Mouse (Mus musculus): ENCODE measurements around the gene Ankrd22. TPM values are rescaled to one million over a fixed set of nuclear protein-coding genes. Genes with fewer than 3 reads are reported as not detected.

Gene Ankrd22
- total and polyA plus RNA-seq, 2 experiments from 2014 or later = not detected

GRCm38 (mm10) chr19:34182490-34182889 lies 16.6 kb upstream of the Ankrd22 start:
- Histone ChIP-seq H3K27ac (ENCODE audit: low read depth, low read length) (no peak overlapping the region), H3K4me2 (ENCODE audit: low read depth) (no peak overlapping the region), H3K9ac (no peak overlapping the region), H3K27me3 (ENCODE audit: insufficient read depth, low read length) (no peaks in the 10 kb centered on the region), H3K9me3 (ENCODE audit: low read length) (no peaks in the 10 kb centered on the region), H3K36me3 (ENCODE audit: insufficient read depth) (no peaks in the 10 kb centered on the region), H3K4me1 (ENCODE audit: insufficient read depth) (no peaks in the 10 kb centered on the region), H3K4me3 (ENCODE audit: low read depth, low read length) (no peak overlapping the region)
- 37% methylated on average over 5 of the region's 5 CpGs for WGBS
- no peak for TF ChIP-seq CTCF (IDR thresholded peaks at IDR 0.05; ENCODE audit: low read depth)
- ATAC-seq (no peak), DNase-seq (no peak)

- DNase-seq (no peak), ATAC-seq (no peak)
- Histone ChIP-seq H3K9ac (no peak overlapping the region), H3K4me1 (ENCODE audit: insufficient read depth) (no peaks in the 10 kb centered on the region), H3K36me3 (ENCODE audit: insufficient read depth) (no peaks in the 10 kb centered on the region), H3K27me3 (ENCODE audit: insufficient read depth, low read length) (no peaks in the 10 kb centered on the region), H3K4me3 (ENCODE audit: low read depth, low read length) (no peak overlapping the region), H3K27ac (ENCODE audit: low read depth, low read length) (no peak overlapping the region), H3K4me2 (ENCODE audit: low read depth) (no peak overlapping the region), H3K9me3 (ENCODE audit: low read length) (no peaks in the 10 kb centered on the region)
- 84% methylated on average over 3 of the region's 3 CpGs for WGBS
- TF ChIP-seq CTCF (IDR thresholded peaks at IDR 0.05; ENCODE audit: low read depth) = no peak
These were observed 15.4 kb upstream of the Ankrd22 start for GRCm38 (mm10) chr19:34181234-34181633.

GRCm38 (mm10) chr19:34180316-34180715 lies 14.5 kb upstream of the Ankrd22 start:
- H3K27ac ChIP-seq (ENCODE audit: low read depth, low read length) = no peak overlapping the region
- TF ChIP-seq CTCF (IDR thresholded peaks at IDR 0.05; ENCODE audit: low read depth) = no peak
- no peak for DNase-seq
- no peak for ATAC-seq
- H3K27me3 ChIP-seq (ENCODE audit: insufficient read depth, low read length) = no peaks in the 10 kb centered on the region
- no peaks in the 10 kb centered on the region for H3K36me3 ChIP-seq (ENCODE audit: insufficient read depth)
- H3K9me3 ChIP-seq (ENCODE audit: low read length) = no peaks in the 10 kb centered on the region
- H3K4me3 ChIP-seq (ENCODE audit: low read depth, low read length) = no peak overlapping the region
- H3K4me1 ChIP-seq (ENCODE audit: insufficient read depth) = no peaks in the 10 kb centered on the region
- H3K4me2 ChIP-seq (ENCODE audit: low read depth) = no peak overlapping the region
- no peak overlapping the region for H3K9ac ChIP-seq
- 92% methylated on average over 2 of the region's 2 CpGs for WGBS

GRCm38 (mm10) chr19:34179136-34179535 lies 13.3 kb upstream of the Ankrd22 start:
- no peak overlapping the region for H3K4me2 ChIP-seq (ENCODE audit: low read depth)
- H3K27me3 ChIP-seq (ENCODE audit: insufficient read depth, low read length) = no peaks in the 10 kb centered on the region
- 94% methylated on average over 4 of the region's 4 CpGs for WGBS
- no peak overlapping the region for H3K27ac ChIP-seq (ENCODE audit: low read depth, low read length)
- no peaks in the 10 kb centered on the region for H3K4me1 ChIP-seq (ENCODE audit: insufficient read depth)
- no peak overlapping the region for H3K9ac ChIP-seq
- no peaks in the 10 kb centered on the region for H3K36me3 ChIP-seq (ENCODE audit: insufficient read depth)
- ATAC-seq (no peak), DNase-seq (no peak)
- H3K9me3 ChIP-seq (ENCODE audit: low read length) = no peaks in the 10 kb centered on the region
- H3K4me3 ChIP-seq (ENCODE audit: low read depth, low read length) = no peak overlapping the region
- TF ChIP-seq CTCF (IDR thresholded peaks at IDR 0.05; ENCODE audit: low read depth) = no peak

- no peaks in the 10 kb centered on the region for H3K36me3 ChIP-seq (ENCODE audit: insufficient read depth)
- TF ChIP-seq CTCF (IDR thresholded peaks at IDR 0.05; ENCODE audit: low read depth) = no peak
- 87% methylated on average over 3 of the region's 3 CpGs for WGBS
- ATAC-seq (no peak), DNase-seq (no peak)
- H3K4me1 ChIP-seq (ENCODE audit: insufficient read depth) = no peaks in the 10 kb centered on the region
- no peak overlapping the region for H3K4me2 ChIP-seq (ENCODE audit: low read depth)
- no peak overlapping the region for H3K4me3 ChIP-seq (ENCODE audit: low read depth, low read length)
- H3K27ac ChIP-seq (ENCODE audit: low read depth, low read length) = no peak overlapping the region
- no peak overlapping the region for H3K9ac ChIP-seq
- H3K27me3 ChIP-seq (ENCODE audit: insufficient read depth, low read length) = no peaks in the 10 kb centered on the region
- H3K9me3 ChIP-seq (ENCODE audit: low read length) = no peaks in the 10 kb centered on the region
These were observed 8.2 kb upstream of the Ankrd22 start for GRCm38 (mm10) chr19:34174004-34174403.

GRCm38 (mm10) chr19:34171167-34171566 lies 5.3 kb upstream of the Ankrd22 start:
- ATAC-seq = no peak
- TF ChIP-seq CTCF (IDR thresholded peaks at IDR 0.05; ENCODE audit: low read depth) = no peak
- Histone ChIP-seq H3K27me3 (ENCODE audit: insufficient read depth, low read length) (no peaks in the 10 kb centered on the region), H3K4me2 (ENCODE audit: low read depth) (no peak overlapping the region), H3K9ac (no peak overlapping the region), H3K36me3 (ENCODE audit: insufficient read depth) (no peaks in the 10 kb centered on the region), H3K27ac (ENCODE audit: low read depth, low read length) (no peak overlapping the region), H3K4me3 (ENCODE audit: low read depth, low read length) (no peak overlapping the region), H3K9me3 (ENCODE audit: low read length) (no peaks in the 10 kb centered on the region), H3K4me1 (ENCODE audit: insufficient read depth) (no peaks in the 10 kb centered on the region)
- WGBS = 80% methylated on average over 3 of the region's 3 CpGs
- DNase-seq = no peak

- no peak for DNase-seq
- ATAC-seq = no peak
- H3K27me3 ChIP-seq (ENCODE audit: insufficient read depth, low read length) = no peaks in the 10 kb centered on the region
- no peak for TF ChIP-seq CTCF (IDR thresholded peaks at IDR 0.05; ENCODE audit: low read depth)
- H3K4me1 ChIP-seq (ENCODE audit: insufficient read depth) = no peaks in the 10 kb centered on the region
- H3K9me3 ChIP-seq (ENCODE audit: low read length) = no peaks in the 10 kb centered on the region
- no peak overlapping the region for H3K27ac ChIP-seq (ENCODE audit: low read depth, low read length)
- no peak overlapping the region for H3K9ac ChIP-seq
- no peaks in the 10 kb centered on the region for H3K36me3 ChIP-seq (ENCODE audit: insufficient read depth)
- H3K4me2 ChIP-seq (ENCODE audit: low read depth) = no peak overlapping the region
- H3K4me3 ChIP-seq (ENCODE audit: low read depth, low read length) = no peak overlapping the region
These were observed 3.3 kb upstream of the Ankrd22 start for GRCm38 (mm10) chr19:34169121-34169520.

Data from forebrain, postnatal 0 days (tissue).